Mouse (Mus musculus): ENCODE results near the gene Aifm2.

- TF ChIP-seq MAFK (IDR thresholded peaks at IDR 0.05; ENCODE audit: insufficient read depth, low read depth, low read length) (no peak), CHD2 (IDR thresholded peaks at IDR 0.05; ENCODE audit: low read depth, low read length) (no peak), ZNF384 (IDR thresholded peaks at IDR 0.05; ENCODE audit: low read depth, low read length) (no peak), ZC3H11A (IDR thresholded peaks at IDR 0.05; ENCODE audit: borderline replicate concordance, low read depth, low read length) (no peak), HCFC1 (IDR thresholded peaks at IDR 0.05; ENCODE audit: borderline replicate concordance, insufficient read depth, low read length) (no peak)
Observed at GRCm38 (mm10) chr10:61751534-61752219, 36.6 kb downstream of the Aifm2 start.

Measured in ES-E14 (cell line).